Mouse (Mus musculus) C2C12 (cell line): Measurements from ENCODE around the gene Hist1h2ag. TPM values are rescaled to one million over a fixed set of nuclear protein-coding genes. Genes with fewer than 3 reads are reported as not detected.

Source experiments
- H3K27me3 ChIP-seq: one replicate; pipeline ENCODE4 v1.6.1; 2011; ENCODE audit not compliant: control insufficient read depth, insufficient read depth, insufficient read length
- H3K36me3 ChIP-seq: one replicate; pipeline ENCODE4 v1.6.1; 2011; ENCODE audit not compliant: control insufficient read depth, insufficient read depth
- H3K4me3 ChIP-seq: one replicate; pipeline ENCODE4 v1.5.1; 2011; ENCODE audit warnings: mild to moderate bottlenecking, control low read depth; ENCODE audit not compliant: poor library complexity, insufficient read depth, severe bottlenecking
- H3K79me2 ChIP-seq: one replicate; pipeline ENCODE4 v1.6.1; 2011; ENCODE audit not compliant: control insufficient read depth, insufficient read depth
- H3K79me3 ChIP-seq: one replicate; pipeline ENCODE4 v1.6.1; 2011; ENCODE audit warnings: low read depth, control low read depth
- H3ac ChIP-seq: one replicate; pipeline ENCODE3; 2011; ENCODE audit warnings: low read depth; ENCODE audit not compliant: control insufficient read depth, insufficient read length
- CEBPB ChIP-seq: IDR thresholded peaks from one replicate; pipeline ENCODE4 v1.6.1; 2011; ENCODE audit warnings: low read depth, mild to moderate bottlenecking, control low read depth, moderate library complexity
- CTCF ChIP-seq: IDR thresholded peaks from one replicate; pipeline ENCODE4 v1.5.1; 2011; ENCODE audit not compliant: control insufficient read depth, insufficient read depth, insufficient read length
- FOSL1 ChIP-seq: IDR thresholded peaks from one replicate; pipeline ENCODE4 v1.8.0; 2011; ENCODE audit warnings: mild to moderate bottlenecking, low read length; ENCODE audit not compliant: poor library complexity, insufficient read depth, severe bottlenecking
- MAX ChIP-seq: IDR thresholded peaks from one replicate; pipeline ENCODE4 v1.6.1; 2011; ENCODE audit warnings: mild to moderate bottlenecking, control low read depth
- MYOD1 ChIP-seq: IDR thresholded peaks from one replicate; pipeline ENCODE4 v1.6.1; 2011; ENCODE audit warnings: low read depth; ENCODE audit not compliant: control insufficient read depth, insufficient read length
- MYOG ChIP-seq: IDR thresholded peaks from one replicate; pipeline ENCODE4 v1.6.1; 2011; ENCODE audit not compliant: control insufficient read depth, insufficient read length; ENCODE audit errors: extremely low read depth
- USF1 ChIP-seq: IDR thresholded peaks from one replicate; pipeline ENCODE4 v1.6.1; 2011; ENCODE audit warnings: low read depth, mild to moderate bottlenecking, control low read depth, moderate library complexity
- polyA plus RNA-seq: library from polyadenylated mRNA; unstranded; fragments of >200 nt; fragmentation: generic; extraction: Trizol; gene quantifications from one replicate; pipeline ENCODE4 v1.2.1, GENCODE M21; 2012; ENCODE audit warnings: missing spikeins

Hist1h2ag gene
- polyA plus RNA-seq, 1 experiment, result 9.8 TPM

DNA sequence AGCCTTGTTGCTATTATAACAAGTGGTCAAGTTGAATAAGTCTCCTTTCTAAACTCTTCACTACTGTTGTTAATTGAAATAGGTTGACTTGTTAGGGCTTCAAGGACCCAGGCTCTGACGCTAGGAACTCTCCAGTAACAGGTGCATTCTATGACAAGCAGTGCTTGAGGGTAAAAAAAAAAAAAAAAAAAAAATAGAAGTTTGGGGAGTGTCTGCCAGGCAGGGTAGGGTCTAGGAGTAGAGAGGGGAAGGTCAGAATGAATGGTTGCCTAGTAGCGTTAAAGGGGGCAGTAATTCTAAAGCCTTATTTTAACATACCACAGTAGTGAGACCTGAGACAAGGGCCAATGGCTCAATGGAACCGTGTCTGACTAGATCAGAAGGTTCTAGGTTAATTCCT is 44.3 kb downstream of the Hist1h2ag start:
- Histone ChIP-seq H3K79me2 (no peaks in the 10 kb centered on the region), H3ac (no peak overlapping the region), H3K79me3 (no peaks in the 10 kb centered on the region), H3K27me3 (no peaks in the 10 kb centered on the region), H3K4me3 (no peak overlapping the region), H3K36me3 (no peaks in the 10 kb centered on the region)
- no peak for TF ChIP-seq CTCF
- TF ChIP-seq MYOG, result no peak
- no peak for TF ChIP-seq FOSL1
- no peak for TF ChIP-seq MYOD1
- TF ChIP-seq MAX, result no peak

- no peaks in the 10 kb centered on the region for H3K79me2 ChIP-seq
- no peak overlapping the region for H3ac ChIP-seq
- TF ChIP-seq CTCF, result no peak
- TF ChIP-seq MAX, result no peak
- TF ChIP-seq MYOD1, result no peak
- TF ChIP-seq FOSL1, result no peak
- no peak for TF ChIP-seq CEBPB
- no peak for TF ChIP-seq USF1
- TF ChIP-seq MYOG, result no peak
- no peaks in the 10 kb centered on the region for H3K36me3 ChIP-seq
- no peaks in the 10 kb centered on the region for H3K79me3 ChIP-seq
- no peaks in the 10 kb centered on the region for H3K27me3 ChIP-seq
- H3K4me3 ChIP-seq, result no peak overlapping the region
These were observed 44.9 kb downstream of the Hist1h2ag start for GRCm38 (mm10) chr13:21997821-21998220.

DNA sequence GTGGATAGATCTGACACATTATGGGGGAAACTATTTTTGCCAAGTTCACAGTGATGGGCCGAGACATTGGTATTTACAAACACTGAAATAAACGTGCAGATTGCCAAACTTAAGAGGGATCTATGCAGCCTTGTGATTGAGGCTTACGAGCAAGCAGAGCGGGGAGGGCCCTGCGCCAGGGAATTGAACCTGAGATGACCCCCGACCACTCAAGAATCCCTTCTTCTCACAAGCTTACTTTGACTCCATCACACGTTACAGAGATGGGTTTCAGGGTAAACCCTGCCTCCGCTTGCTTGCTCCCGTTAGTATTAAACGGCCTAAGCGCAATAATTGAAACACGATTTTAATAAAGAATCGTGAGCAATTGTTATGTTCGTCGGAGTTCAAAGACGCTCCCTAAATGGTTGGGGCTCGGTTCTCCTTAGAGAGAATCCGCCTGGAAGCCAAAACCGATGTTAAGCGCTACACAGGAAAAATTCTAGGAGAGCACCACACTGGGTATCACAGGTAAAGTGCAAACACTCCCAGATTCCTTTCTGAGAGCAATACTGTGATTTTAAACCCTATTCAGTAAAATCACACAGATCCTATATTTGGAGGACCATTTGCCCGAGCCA is 45.4 kb downstream of the Hist1h2ag start:
- H3K79me3 ChIP-seq, result no peaks in the 10 kb centered on the region
- H3ac ChIP-seq, result no peak overlapping the region
- H3K27me3 ChIP-seq, result no peaks in the 10 kb centered on the region
- H3K79me2 ChIP-seq, result no peaks in the 10 kb centered on the region
- no peaks in the 10 kb centered on the region for H3K36me3 ChIP-seq
- H3K4me3 ChIP-seq, result peak overlapping the region; percentile 28
- no peak for TF ChIP-seq CEBPB
- no peak for TF ChIP-seq USF1
- no peak for TF ChIP-seq MYOD1
- TF ChIP-seq MAX, result no peak
- TF ChIP-seq CTCF, result no peak
- no peak for TF ChIP-seq MYOG
- TF ChIP-seq FOSL1, result no peak

- no peak for TF ChIP-seq CTCF
- no peak for TF ChIP-seq CEBPB
- no peak for TF ChIP-seq MYOD1
- TF ChIP-seq USF1, result no peak
- no peak for TF ChIP-seq FOSL1
- TF ChIP-seq MAX, result no peak
- TF ChIP-seq MYOG, result no peak
- Histone ChIP-seq H3K4me3 (peak overlapping the region; percentile 28), H3K79me3 (no peaks in the 10 kb centered on the region), H3K27me3 (no peaks in the 10 kb centered on the region), H3K36me3 (no peaks in the 10 kb centered on the region), H3ac (no peak overlapping the region), H3K79me2 (no peaks in the 10 kb centered on the region)
These were observed 45.9 kb downstream of the Hist1h2ag start for GRCm38 (mm10) chr13:21996840-21997185.

GRCm38 (mm10) chr13:21996101-21996839 is 46.5 kb downstream of the Hist1h2ag start:
- H3ac ChIP-seq, result no peak overlapping the region
- no peaks in the 10 kb centered on the region for H3K79me2 ChIP-seq
- peak overlapping the region; percentile 28 for H3K4me3 ChIP-seq
- no peaks in the 10 kb centered on the region for H3K79me3 ChIP-seq
- TF ChIP-seq MYOD1 (no peak), CEBPB (no peak), CTCF (no peak)
- H3K36me3 ChIP-seq, result no peaks in the 10 kb centered on the region
- H3K27me3 ChIP-seq, result no peaks in the 10 kb centered on the region
